Mouse (Mus musculus) megakaryocyte, embryonic 14.5 days (primary cell): Measurements from ENCODE around the gene Get4.

Experiments used
- FLI1 ChIP-seq: IDR thresholded peaks from 2 replicates; pipeline ENCODE4 v1.6.1; 2012; ENCODE audit warnings: low read length, inconsistent platforms, mixed read lengths
- GATA1 ChIP-seq: IDR thresholded peaks from 3 replicates; pipeline ENCODE4 v1.6.1; 2012; ENCODE audit warnings: mixed read lengths, low read length, inconsistent platforms, borderline replicate concordance

GRCm38 (mm10) chr5:139277287-139277686 is 25.2 kb downstream of the Get4 start:
- TF ChIP-seq GATA1 (no peak), FLI1 (no peak)
